Mouse (Mus musculus) heart, embryonic 13.5 days (tissue): ENCODE data around the gene Tnfrsf4. TPM values are rescaled to one million over a fixed set of nuclear protein-coding genes. Genes with fewer than 3 reads are reported as not detected.

Source experiments
- ATAC-seq: fragments of 200-750 bp; cut with Nextera tagmentation; 2 replicates; pipeline ENCODE4 v1.8.0; 2017; ENCODE audit warnings: moderate TSS enrichment; ENCODE audit not compliant: insufficient number of reproducible peaks, low FRiP score, low TSS enrichment; ENCODE audit errors: extremely low read depth
- H3K27ac ChIP-seq: fragments of 300-500 bp; sonication (generic); replicated peaks from 2 replicates; pipeline ENCODE4 v1.5.1; 2015; ENCODE audit warnings: moderate library complexity, mild to moderate bottlenecking, inconsistent platforms
- H3K27me3 ChIP-seq: fragments of 300-500 bp; sonication (generic); replicated peaks from 2 replicates; pipeline ENCODE4 v1.6.1; 2015; ENCODE audit warnings: mild to moderate bottlenecking, inconsistent platforms
- H3K36me3 ChIP-seq: fragments of 300-500 bp; sonication (generic); 2 replicates; pipeline ENCODE4 v1.6.1; 2015; ENCODE audit warnings: mild to moderate bottlenecking, inconsistent platforms
- H3K4me1 ChIP-seq: fragments of 300-500 bp; sonication (generic); 2 replicates; pipeline ENCODE4 v1.6.1; 2015; ENCODE audit warnings: inconsistent platforms
- H3K4me2 ChIP-seq: fragments of 300-500 bp; sonication (generic); 2 replicates; pipeline ENCODE4 v1.6.1; 2015; ENCODE audit warnings: inconsistent platforms, mild to moderate bottlenecking, moderate library complexity
- H3K4me3 ChIP-seq: fragments of 300-500 bp; sonication (generic); 2 replicates; pipeline ENCODE4 v1.5.1; 2015; ENCODE audit warnings: moderate library complexity, mild to moderate bottlenecking, inconsistent platforms
- H3K9ac ChIP-seq: fragments of 300-500 bp; sonication (generic); 2 replicates; pipeline ENCODE4 v1.6.1; 2015; ENCODE audit warnings: inconsistent platforms, mild to moderate bottlenecking, moderate library complexity
- H3K9me3 ChIP-seq: fragments of 300-500 bp; sonication (generic); 2 replicates; pipeline ENCODE4 v1.6.1; 2016; ENCODE audit warnings: inconsistent platforms
- WGBS: fragments of 180-500 bp; shearing (Covaris S2); methylation state at CpG from one replicate; pipeline ENCODE4 v1.1.7; 2015; ENCODE audit warnings: mixed read lengths; 5-methylcytosine and 5-hydroxymethylcytosine counted together
- polyA plus RNA-seq: library from polyadenylated mRNA; unstranded; fragments of >200 nt; fragmentation: Nextera tagmentation; extraction: Ambion mirVana; gene quantifications from 2 replicates; pipeline ENCODE4 v1.2.1, GENCODE M21; 2015

Tnfrsf4 gene
- polyA plus RNA-seq, result 0.42 and 0.47 TPM in 2 replicates

DNA sequence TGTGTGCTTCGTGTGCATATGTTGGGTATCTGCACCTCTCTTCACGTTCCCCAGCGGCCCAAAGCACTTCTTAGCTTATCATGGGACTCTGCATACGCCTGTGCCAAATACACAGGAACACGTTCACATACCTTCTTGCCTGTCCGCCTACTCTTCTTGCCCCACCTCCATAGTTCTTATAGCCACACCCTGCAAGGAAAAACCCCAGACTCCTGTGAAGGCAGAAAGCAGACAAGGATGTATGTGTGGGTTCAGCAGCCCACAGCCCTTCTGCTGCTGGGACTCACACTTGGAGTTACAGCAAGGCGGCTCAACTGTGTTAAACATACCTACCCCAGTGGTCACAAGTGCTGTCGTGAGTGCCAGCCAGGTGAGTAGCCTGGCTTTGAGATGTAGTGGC, at the start of gene Tnfrsf4:
TSS of gene Tnfrsf4 (plus strand) at position 207 of the 400 bp plus-strand sequence.
- Histone ChIP-seq H3K27ac (no peak within 1 kb of the TSS), H3K36me3 (peaks cover 73% of the 10 kb centered on the region), H3K9ac (no peak within 1 kb of the TSS), H3K9me3 (no peaks in the 10 kb centered on the region), H3K4me1 (no peaks in the 10 kb centered on the region; the same call in 1 of the 2 replicates), H3K4me2 (no peak within 1 kb of the TSS), H3K27me3 (no peaks in the 10 kb centered on the region), H3K4me3 (no peak within 1 kb of the TSS)
- ATAC-seq, result no peak
- WGBS, result 74% methylated on average over 8 of the region's 8 CpGs

GRCm38 (mm10) chr4:155964396-155964795, 49.2 kb upstream of the Tnfrsf4 start:
- Histone ChIP-seq H3K36me3 (peaks cover 38% of the 10 kb centered on the region), H3K4me2 (no peak overlapping the region), H3K9me3 (no peaks in the 10 kb centered on the region), H3K4me1 (peaks cover 27% of the 10 kb centered on the region), H3K9ac (no peak overlapping the region), H3K4me3 (no peak overlapping the region), H3K27ac (no peak overlapping the region), H3K27me3 (no peaks in the 10 kb centered on the region)
- 87% methylated on average over 11 of the region's 11 CpGs for WGBS
- ATAC-seq, result no peak

DNA sequence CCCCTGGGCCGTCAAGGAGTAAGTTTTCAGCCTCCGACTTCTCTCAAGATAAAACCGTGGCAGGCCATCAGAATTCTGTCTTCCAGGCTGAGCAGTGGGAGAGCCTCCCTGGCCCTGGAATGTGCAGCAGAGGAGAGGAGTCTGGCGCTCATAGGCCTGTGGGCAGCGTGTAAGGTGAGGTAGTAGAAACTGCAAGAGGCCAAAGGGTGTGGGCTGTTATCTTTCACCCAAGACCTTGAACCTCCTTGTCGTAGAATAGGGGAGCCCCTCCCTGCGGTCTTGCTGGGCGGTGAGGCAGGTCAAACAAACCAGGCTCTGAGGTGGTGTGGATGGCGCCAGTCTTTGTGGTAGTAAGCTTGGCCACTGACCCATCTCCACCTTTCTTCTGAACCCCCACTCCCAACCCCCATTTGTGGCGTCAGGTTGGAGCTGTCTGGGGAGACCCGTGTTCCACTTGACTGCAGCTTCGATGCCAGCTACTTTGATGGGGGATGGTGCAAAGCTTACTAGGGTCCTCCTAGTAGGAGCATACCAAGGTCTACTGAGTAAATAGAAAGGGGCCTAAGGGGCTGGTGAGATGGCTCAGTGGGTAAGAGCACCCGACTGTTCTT, 44.5 kb upstream of the Tnfrsf4 start:
- Histone ChIP-seq H3K36me3 (peaks cover 26% of the 10 kb centered on the region), H3K27ac (no peak overlapping the region), H3K4me2 (no peak overlapping the region), H3K9ac (no peak overlapping the region), H3K4me1 (peaks cover 3% of the 10 kb centered on the region; the same call in 1 of the 2 replicates), H3K4me3 (no peak overlapping the region), H3K9me3 (no peaks in the 10 kb centered on the region), H3K27me3 (no peaks in the 10 kb centered on the region)
- no peak for ATAC-seq
- 62% methylated on average over 13 of the region's 13 CpGs for WGBS

- ATAC-seq, result no peak
- Histone ChIP-seq H3K9ac (no peak overlapping the region), H3K4me3 (no peak overlapping the region), H3K27me3 (no peaks in the 10 kb centered on the region), H3K9me3 (no peaks in the 10 kb centered on the region), H3K27ac (no peak overlapping the region), H3K4me1 (peaks cover 3% of the 10 kb centered on the region; the same call in 1 of the 2 replicates), H3K4me2 (no peak overlapping the region), H3K36me3 (peaks cover 15% of the 10 kb centered on the region)
- 68% methylated on average over 5 of the region's 5 CpGs for WGBS
These were observed 43.4 kb upstream of the Tnfrsf4 start for GRCm38 (mm10) chr4:155970286-155970685.

- Histone ChIP-seq H3K4me3 (no peak overlapping the region), H3K27ac (no peak overlapping the region), H3K4me2 (no peak overlapping the region), H3K36me3 (no peaks in the 10 kb centered on the region), H3K9ac (no peak overlapping the region), H3K4me1 (peaks cover 3% of the 10 kb centered on the region; the same call in 1 of the 2 replicates), H3K9me3 (no peaks in the 10 kb centered on the region), H3K27me3 (no peaks in the 10 kb centered on the region)
- WGBS, result 73% methylated on average over 6 of the region's 6 CpGs
- ATAC-seq, result no peak
These were observed 41.0 kb upstream of the Tnfrsf4 start for GRCm38 (mm10) chr4:155972651-155973050.

DNA sequence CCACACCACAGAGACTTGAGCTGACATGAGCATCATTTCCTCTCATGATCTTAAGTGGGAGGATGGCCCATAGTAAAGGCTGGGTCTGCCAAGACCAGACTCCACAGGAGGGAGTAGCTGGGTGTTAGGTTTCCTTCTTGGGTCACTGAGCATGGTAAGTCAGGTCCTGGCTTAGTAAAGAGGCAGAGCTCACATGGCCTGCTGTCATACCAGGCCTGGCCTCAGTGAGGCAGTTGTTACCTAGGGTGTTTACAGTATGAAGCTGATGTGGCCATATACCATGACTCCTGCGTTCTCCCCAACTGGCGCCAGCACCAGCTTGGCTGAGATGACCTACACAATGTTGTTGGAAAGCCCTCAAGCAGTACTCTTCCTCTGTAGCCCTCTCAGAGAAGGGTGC, 40.4 kb upstream of the Tnfrsf4 start:
- H3K4me1 ChIP-seq, result peaks cover 3% of the 10 kb centered on the region; the same call in 1 of the 2 replicates
- no peak overlapping the region for H3K4me3 ChIP-seq
- no peaks in the 10 kb centered on the region for H3K36me3 ChIP-seq
- no peaks in the 10 kb centered on the region for H3K9me3 ChIP-seq
- no peak overlapping the region for H3K9ac ChIP-seq
- ATAC-seq, result no peak
- no peak overlapping the region for H3K4me2 ChIP-seq
- no peak overlapping the region for H3K27ac ChIP-seq
- 61% methylated on average over 2 of the region's 2 CpGs for WGBS
- H3K27me3 ChIP-seq, result no peaks in the 10 kb centered on the region

DNA sequence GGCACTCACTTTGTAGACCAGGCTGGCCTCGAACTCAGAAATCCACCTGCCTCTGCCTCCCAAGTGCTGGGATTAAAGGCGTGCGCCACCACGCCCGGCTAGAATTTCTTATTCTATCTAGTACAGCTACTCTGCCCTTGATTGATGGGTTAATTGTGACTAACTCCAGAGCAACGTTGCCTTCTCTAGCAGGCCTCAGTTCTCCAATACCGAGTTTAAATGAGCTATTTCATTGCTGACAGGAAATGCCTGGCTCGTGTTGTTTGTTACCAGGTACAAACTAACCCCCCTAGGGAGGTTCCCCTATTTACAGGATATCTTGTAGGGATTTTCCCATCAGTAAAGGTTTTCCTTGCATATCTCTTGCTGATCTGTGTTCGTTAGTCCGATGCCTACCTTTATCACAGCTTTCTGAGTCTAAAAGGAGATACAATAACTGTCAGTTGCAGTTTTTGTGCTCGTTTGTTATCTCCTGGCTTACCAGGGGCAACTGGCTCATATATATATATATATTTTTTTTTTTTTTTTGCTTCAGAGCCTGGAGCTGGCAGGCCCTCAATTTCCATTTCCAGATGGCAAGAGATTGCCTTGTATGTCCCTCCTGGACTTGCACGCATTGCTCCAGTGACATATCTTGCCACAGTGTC, 32.1 kb upstream of the Tnfrsf4 start:
- Histone ChIP-seq H3K4me2 (no peak overlapping the region), H3K27me3 (peaks cover 24% of the 10 kb centered on the region), H3K27ac (no peak overlapping the region), H3K9ac (no peak overlapping the region), H3K9me3 (0 out of 2 replicates have a peak, but pooled peaks cover 4% of the 10 kb centered on the region), H3K4me3 (no peak overlapping the region), H3K36me3 (no peaks in the 10 kb centered on the region), H3K4me1 (no peaks in the 10 kb centered on the region)
- ATAC-seq, result no peak
- 67% methylated on average over 12 of the region's 12 CpGs for WGBS

DNA sequence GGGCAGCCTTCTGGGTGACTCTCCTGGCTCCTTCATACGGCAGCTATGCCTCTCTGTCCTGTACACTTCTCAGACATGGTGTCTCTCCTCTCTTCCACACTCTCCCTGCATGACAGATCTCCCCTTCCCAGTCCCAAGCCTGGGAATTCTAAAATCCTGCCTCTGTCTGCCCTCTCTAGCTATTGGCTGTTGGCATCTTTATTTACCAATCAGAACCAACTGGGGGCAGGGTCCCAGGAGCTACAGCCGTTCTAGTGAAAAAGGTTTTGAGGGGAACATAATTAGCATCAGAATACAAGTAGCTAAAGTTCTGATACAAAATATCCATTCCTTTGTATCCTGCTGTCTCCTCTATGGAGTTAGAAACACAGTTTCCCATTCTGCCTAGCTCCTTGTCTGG, 29.9 kb upstream of the Tnfrsf4 start:
- H3K4me3 ChIP-seq, result no peak overlapping the region
- no peaks in the 10 kb centered on the region for H3K36me3 ChIP-seq
- ATAC-seq, result no peak
- H3K4me2 ChIP-seq, result no peak overlapping the region
- H3K9ac ChIP-seq, result no peak overlapping the region
- H3K4me1 ChIP-seq, result no peaks in the 10 kb centered on the region
- H3K27me3 ChIP-seq, result peaks cover 24% of the 10 kb centered on the region
- 0 out of 2 replicates have a peak, but pooled peaks cover 4% of the 10 kb centered on the region for H3K9me3 ChIP-seq
- no peak overlapping the region for H3K27ac ChIP-seq
- WGBS, result 20% methylated on average over 2 of the region's 2 CpGs

- Histone ChIP-seq H3K4me3 (peak overlapping the region; percentile 96), H3K4me2 (peak overlapping the region; percentile 99), H3K9ac (peak overlapping the region; percentile 84), H3K27ac (peak overlapping the region; percentile 92; the same call in 1 of the 2 replicates), H3K27me3 (no peaks in the 10 kb centered on the region), H3K9me3 (no peaks in the 10 kb centered on the region), H3K4me1 (peaks cover 31% of the 10 kb centered on the region), H3K36me3 (peaks cover 21% of the 10 kb centered on the region)
- ATAC-seq, result no peak
- WGBS, result 84% methylated on average over 22 of the region's 22 CpGs
These were observed 22.3 kb upstream of the Tnfrsf4 start for GRCm38 (mm10) chr4:155991211-155991907.

- WGBS, result 25% methylated on average over 37 of the region's 37 CpGs
- Histone ChIP-seq H3K27ac (peak overlapping the region; percentile 92), H3K36me3 (peaks cover 26% of the 10 kb centered on the region), H3K9ac (peak overlapping the region; percentile 84), H3K4me3 (peak overlapping the region; percentile 96), H3K4me1 (peaks cover 31% of the 10 kb centered on the region), H3K9me3 (no peaks in the 10 kb centered on the region), H3K4me2 (peak overlapping the region; percentile 99), H3K27me3 (no peaks in the 10 kb centered on the region)
- no peak for ATAC-seq
These were observed 21.8 kb upstream of the Tnfrsf4 start for GRCm38 (mm10) chr4:155991908-155992230.

- H3K4me3 ChIP-seq, result peak within 1 kb of the TSS; percentile 96
- H3K9me3 ChIP-seq, result no peaks in the 10 kb centered on the region
- ATAC-seq, result peak; percentile 80
- H3K27me3 ChIP-seq, result no peaks in the 10 kb centered on the region
- peak within 1 kb of the TSS; percentile 97 for H3K27ac ChIP-seq
- H3K4me1 ChIP-seq, result peaks cover 31% of the 10 kb centered on the region
- H3K9ac ChIP-seq, result peak within 1 kb of the TSS; percentile 88
- H3K4me2 ChIP-seq, result peak within 1 kb of the TSS; percentile 99
- peaks cover 31% of the 10 kb centered on the region for H3K36me3 ChIP-seq
- WGBS, result under 1% methylated on average over 99 of the region's 99 CpGs
These were observed 21.3 kb upstream of the Tnfrsf4 start, which contains the start of the genes B3galt6 and Sdf4 for GRCm38 (mm10) chr4:155992241-155992905. Gene B3galt6 (minus strand): TSS chr4:155992649. Gene Sdf4 (plus strand): TSS chr4:155992872.
